Mouse (Mus musculus): Measurements from ENCODE around the gene Atp13a3.
"Not testable (repeated sequence)": the region's sequence is repeated elsewhere in the genome, so short reads cannot be mapped to it uniquely, and the experiment has no call there.

Gene Atp13a3

DNA sequence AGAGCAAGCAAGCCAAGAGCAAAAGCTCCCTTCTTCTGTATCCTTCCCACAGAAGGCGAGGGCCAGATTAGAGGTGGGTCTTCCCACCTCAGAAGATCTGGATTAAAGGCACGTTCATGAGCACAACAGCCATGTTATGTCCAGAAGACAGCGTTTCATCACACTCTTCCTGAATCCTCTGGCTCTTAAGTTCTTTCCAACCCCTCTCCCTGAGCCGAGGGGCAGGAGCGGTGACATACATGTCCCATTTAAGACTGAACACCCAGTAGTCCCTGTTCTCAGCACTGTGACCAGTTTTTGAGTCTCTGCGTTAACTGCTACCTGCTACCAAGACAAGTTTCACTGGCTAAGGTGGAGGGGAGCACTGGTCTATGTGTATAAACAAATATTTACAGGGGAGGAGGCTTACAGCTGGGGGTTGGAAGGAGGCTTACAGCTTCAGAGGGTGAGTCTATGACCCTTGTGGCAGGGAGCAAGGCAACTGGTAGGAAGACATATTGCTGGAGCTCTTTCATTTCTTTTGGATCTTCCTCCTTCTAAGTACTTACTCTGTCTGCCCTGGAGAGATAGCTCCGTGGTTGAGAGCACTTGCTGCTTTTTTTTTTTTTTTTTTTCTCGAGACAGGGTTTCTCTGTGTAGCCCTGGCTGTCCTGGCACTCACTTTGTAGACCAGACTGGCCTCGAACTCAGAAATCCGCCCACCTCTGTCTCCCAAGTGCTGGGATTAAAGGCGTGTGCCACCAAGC is at the start of gene Atp13a3:
TSS of gene Atp13a3 (minus strand) at position 51 of the 746 bp plus-strand sequence.
- no peak for DNase-seq (ENCODE audit: low read depth, low spot score)

DNA sequence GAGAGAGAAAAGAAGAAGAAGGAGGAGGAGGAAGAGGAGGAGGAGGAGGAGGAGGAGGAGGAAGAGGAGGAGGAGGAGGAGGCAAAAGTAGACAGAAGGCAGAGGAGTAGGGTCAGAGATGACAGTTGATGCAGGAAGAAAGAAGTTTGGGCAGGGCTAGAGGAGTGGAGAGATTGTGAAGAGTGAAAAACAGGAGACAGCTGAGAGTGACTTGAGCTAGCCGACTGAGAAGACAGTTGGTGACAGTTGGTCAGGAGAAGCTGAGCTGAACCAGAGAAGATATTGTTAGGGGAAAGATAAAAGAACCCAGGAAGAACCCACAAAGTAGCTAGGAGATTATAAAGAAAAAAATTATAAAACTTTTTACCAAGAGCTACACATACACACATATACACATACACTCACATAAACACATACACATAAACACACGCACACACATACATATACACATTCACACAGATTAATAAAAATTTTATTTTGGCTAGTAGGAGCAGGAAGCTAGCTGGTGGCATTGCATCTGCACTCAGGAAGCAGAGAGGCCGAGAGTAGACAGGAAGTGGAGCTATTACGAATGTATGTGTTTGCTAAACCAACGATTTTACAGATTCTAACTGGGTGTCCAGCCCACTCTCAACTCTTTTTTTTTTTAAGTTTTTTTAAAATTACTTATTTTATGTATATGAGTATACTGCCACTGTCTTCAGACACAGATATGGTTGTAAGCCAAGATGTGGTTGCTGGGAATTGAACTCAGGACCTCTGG is 47.6 kb upstream of the Atp13a3 start:
- DNase-seq (ENCODE audit: low read depth, low spot score): no peak

DNA sequence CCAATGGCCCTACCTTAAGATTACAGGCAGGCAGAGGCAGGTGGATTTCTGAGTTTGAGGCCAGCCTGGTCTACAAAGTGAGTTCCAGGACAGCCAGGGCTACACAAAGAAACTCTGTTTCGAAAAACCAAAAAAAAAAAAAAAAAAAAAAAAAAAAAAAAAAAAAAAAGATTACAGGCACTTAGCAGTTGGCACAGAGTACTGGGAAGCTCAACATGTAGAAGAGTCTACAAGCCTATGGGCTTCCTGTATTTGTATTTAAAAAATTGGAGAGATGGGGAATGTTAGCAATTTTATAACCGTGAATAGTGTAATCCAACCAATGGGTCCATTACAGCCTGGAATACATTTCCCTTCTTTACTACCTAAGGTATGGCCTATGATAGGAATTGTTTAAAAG is 45.4 kb upstream of the Atp13a3 start:
- not testable (repeated sequence) for DNase-seq (ENCODE audit: low read depth, low spot score)

DNA sequence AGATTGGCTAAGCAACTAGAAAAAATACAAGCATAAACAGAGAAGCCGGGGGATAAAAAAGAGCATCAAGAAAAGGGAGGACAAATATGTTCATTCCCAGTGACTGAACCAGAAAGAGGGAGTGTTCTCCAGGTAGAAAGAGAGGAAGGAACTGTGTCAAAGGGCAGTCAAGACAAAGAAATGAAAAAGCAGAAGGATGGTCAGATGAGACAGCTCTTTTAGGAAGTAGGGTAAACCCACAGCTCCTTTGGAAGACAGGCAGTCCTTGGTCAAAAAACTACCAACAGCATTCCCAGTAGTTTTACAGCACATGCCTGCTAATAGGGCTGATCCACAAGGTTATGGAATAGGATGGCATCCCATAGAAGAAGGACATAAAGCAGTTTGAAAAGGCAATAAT is 43.2 kb upstream of the Atp13a3 start:
- DNase-seq (ENCODE audit: low read depth, low spot score): no peak

DNA sequence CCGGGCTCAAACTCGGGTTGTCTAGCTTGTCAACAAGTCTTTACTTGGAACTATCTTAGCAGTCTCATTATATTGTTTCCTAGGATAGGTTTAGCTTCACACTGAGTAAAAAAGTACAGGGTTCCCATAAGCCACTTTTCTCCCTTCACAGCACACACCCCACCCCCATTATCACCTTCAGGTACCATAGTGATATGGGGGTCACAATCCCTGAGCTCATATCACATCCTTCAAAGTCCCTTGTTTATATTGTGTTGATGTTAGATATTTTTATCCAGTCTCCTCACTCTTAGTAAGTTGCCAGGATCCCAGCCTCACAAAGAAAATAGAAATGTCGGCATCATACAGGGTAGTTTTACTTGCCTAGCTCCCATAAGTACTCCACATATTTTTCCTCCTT is 42.4 kb upstream of the Atp13a3 start:
- DNase-seq (ENCODE audit: low read depth, low spot score): no peak

DNA sequence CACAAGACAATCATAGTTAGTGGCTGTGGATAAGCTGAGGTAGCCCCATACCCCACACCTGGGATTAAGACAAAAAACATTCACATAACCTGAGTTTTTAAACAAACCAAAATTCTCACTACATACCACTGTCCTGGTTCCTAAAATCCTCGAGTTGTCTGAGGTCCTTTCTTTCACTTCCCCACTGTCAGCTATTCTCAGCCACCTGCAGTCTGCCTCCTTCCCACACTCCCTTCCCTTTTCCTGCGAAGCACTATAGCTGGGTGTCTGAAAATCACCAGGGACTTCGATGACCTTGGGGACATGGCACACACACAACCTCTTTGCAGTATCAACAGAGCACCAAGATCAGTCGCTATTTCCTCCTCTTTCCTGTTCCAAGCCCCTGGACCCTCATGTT is 41.9 kb upstream of the Atp13a3 start:
- DNase-seq (ENCODE audit: low read depth, low spot score): no peak

DNA sequence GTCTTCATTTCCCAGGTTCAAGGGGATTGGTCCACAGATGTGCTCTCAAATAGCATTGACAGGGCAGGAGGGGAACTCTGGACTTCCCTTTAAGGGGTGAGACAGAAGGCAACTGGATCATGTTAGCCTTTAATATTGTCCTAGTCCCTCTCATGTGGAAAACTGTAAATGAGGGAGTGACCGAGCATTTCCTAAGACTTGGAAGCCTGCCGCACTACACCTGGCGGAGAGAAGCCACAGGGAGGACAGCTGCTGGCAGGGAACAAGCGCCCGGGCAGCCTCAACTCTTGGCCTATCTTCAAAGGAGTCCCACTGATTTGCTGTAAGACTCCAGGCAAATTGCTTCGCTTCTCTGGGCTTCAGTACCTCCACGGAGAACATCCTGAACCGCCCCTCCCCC is 37.6 kb upstream of the Atp13a3 start:
- DNase-seq (ENCODE audit: low read depth, low spot score): no peak

DNA sequence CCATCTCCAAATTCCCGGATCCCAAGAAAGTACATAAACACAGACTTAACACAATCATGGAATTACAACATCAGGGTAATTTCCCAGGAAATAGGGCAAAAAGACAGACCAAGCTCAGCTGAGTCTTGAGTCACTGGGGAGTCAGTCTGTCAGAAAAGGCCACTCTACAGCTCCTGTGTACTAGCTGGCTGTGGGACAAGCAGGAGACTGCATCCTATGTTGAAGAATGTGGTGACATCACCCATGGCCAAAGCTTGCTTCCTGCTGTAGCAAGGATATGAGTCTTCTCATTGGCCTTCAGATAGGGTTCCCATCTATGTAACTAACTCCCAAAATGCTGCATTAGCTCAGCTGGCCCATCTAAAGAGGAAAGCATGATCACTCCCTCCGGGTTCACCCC is 36.7 kb upstream of the Atp13a3 start:
- no peak for DNase-seq (ENCODE audit: low read depth, low spot score)

DNA sequence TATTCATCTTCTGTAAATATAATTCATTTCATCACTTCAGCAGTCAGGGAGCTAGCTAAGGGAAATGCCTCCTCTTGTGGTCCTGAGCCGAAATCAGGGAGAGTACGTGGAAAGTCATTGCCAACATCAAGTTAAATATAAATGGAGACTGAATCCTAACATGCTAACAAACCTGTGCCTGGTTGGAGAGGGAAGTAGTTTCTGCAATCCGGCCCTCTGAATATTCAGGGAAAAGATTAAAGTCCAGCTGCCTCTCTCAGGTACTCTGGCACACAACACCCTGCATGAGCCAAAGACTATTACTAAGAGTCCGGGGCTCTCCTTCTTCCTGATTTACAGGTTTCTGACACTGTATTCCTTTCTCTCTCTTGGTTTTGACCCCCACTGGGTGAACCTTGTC is 35.6 kb upstream of the Atp13a3 start:
- no peak for DNase-seq (ENCODE audit: low read depth, low spot score)

DNA sequence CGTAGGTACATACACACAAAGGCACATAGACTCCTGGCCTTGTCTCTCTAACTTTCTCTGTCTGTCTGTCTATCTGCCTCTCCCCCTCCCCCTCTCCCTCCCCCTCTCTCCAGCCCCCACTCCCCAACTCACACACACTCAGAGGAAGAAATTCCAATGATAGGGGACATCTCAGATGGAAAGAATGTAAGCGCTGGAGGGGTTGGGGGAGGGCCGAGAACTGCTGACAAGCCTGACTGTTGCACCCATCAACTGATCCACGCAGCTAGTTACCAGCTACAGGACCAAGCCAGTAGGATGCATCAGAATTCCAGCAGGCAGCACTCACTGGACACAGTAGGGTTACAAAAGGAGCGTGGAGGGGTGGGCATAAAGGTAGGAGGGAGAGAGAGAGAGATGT is 34.1 kb upstream of the Atp13a3 start:
- no peak for DNase-seq (ENCODE audit: low read depth, low spot score)

DNA sequence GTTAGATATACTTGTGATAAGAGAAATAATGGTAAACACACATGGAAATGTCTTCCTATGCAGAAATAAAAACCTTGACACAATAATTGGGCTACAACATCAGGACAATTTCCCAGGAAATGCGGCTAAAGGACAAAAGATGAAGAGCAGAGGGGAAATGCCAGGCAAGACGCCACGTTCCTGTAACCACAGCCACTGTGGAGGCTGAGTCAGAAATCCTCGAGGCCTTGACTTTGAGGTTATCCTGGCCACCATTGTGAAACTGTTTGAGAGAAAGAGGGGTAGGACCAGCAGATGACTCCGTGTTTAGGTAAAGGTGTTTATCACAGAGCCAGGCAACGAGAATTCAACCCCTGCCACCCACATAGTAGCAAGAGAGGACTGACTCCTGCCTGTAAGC is 33.6 kb upstream of the Atp13a3 start:
- no peak for DNase-seq (ENCODE audit: low read depth, low spot score)

DNA sequence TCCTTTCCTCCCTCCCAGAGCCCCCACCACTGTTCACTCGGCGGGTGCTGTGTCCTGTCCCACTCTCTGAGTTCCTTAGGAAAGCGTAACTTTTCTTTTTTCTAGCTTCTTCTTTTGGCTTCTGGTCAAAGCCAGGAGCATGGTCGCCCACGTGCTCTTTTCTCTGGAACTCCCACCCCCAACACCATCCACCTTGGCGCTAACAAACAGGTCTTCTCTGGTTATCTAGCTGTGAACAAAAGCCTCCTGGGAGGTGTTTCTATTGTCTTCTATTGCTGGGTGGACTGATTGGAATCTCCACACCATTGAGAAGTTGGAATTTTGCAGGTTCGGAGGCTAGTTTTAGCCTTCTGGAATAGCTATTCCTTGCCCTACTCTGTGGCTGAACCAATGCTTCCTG is 30.5 kb upstream of the Atp13a3 start:
- DNase-seq (ENCODE audit: low read depth, low spot score): no peak

DNA sequence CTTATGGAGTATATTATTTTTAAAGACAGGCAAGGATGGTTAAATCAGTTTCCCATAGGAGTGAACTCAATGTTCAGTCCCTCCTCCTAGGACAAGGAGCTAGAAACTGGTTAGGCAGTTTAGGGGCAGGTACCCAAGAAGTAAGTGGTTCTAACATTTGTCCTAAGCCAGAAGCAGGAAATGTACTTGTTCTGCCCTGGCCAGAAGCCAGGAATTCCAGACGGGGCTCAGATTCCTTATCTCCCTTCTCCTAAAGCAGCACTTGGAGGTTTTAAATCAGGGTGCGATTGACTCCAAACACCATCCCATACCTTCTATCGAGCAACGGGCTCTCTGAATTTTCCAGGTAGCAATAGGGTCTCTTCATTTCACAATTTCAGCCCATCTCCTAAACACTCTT is 29.6 kb upstream of the Atp13a3 start:
- DNase-seq (ENCODE audit: low read depth, low spot score): no peak

DNA sequence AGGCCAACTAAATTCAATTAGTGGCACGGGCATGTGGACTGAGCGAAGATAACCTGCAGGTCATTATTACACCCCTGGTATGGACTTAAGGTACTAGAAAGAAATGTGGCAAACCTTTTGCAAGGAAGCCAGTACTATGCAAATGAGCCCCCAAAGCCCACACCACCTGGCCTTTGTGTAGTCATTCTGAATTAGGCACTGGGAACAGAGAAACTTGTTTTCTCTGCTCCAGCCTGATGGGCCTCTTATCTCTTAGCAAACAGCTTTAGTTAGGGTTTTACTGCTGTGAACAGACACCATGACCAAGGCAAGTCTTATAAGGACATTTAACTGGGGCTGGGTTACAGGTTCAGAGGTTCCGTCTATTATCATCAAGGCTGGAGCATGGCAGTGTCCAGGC is 27.4 kb upstream of the Atp13a3 start:
- DNase-seq (ENCODE audit: low read depth, low spot score): no peak

DNA sequence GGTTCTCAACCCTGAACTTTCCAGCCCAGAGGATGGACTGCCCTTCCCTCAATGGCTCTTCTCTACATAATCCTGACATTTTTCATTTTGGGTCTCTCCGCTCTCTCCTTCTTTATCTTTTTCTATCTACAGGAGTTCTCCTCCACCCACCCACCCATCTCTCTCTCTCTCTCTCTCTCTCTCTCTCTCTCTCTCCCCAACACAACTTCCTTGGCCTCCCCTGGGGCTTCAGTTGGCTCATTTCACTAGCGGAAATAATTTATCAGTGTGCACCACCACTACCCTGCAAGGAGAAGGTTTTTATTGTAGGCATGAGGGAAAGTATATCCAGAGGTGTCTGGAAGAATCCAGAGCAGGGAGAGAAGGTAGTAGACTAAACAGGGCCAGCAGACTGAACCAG is 26.3 kb upstream of the Atp13a3 start:
- DNase-seq (ENCODE audit: low read depth, low spot score): no peak

DNA sequence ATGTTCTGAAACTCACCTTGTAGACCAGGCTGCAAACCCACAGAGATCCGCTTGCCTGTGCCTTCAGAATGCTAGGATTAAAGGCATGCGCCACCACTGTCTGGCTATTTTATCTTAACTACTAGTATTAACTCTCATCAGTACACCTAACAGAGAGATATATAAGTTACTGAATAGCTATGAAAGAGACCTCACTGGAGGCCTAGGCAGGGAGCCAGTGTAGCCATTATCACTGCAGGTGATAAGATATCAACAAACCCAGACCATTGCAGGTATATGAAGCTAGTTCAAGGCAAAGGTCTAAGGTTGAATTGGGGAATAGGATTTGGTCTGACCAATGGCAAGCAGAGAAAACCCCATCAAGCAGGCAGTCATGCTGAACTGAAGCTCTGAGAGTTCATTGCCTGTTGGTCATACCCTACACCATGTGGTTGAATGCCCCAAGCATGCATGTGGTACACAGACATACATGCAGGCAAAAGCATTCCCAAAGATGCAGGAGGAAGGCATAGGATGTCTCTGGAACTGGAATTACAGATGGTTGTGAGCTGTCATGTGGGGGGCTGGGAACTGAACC is 24.8 kb upstream of the Atp13a3 start:
- no peak for DNase-seq (ENCODE audit: low read depth, low spot score)

DNA sequence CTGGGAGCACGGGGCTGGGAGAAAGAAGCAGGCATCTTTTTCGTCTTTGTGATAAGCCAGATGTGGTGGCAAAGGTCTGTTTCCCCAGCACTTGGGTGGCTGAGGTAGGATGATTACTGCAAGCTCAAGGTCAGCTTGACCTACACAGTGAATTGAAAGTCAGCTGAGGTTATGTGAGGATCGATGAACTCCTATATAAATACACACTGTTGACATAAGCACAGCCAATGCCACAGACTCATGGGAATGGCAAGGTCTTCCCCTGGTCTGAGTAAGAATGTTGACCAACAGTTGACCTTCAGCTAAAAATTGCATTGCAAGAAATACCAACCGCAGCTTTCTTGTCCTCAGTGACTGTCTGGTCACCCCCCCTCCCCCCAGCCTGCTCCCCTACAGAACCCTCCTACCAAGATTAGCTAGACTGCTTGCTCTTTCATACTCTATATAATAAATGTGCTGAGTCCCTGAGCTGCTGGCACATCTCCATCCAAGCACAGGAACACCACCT is 23.0 kb upstream of the Atp13a3 start:
- no peak for DNase-seq (ENCODE audit: low read depth, low spot score)

DNA sequence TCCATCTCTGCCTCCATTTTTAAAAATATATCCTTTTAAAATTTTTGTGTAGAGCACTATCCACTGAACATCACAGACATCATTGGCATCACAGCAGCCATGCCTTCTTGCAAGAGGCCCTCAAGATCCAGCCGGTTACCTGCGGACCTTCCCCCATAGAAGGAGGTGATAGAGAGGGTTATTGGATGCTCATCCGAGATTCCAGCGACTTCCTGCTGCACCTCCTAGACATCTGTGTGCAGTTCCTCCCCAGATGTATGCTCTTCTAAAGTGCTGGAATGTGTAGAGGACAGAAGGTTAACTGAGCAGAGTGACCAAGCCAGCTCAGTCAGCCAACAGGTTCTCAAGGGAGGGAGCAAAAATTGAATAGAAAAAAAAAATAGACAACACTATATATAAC is 21.7 kb upstream of the Atp13a3 start:
- no peak for DNase-seq (ENCODE audit: low read depth, low spot score)

DNA sequence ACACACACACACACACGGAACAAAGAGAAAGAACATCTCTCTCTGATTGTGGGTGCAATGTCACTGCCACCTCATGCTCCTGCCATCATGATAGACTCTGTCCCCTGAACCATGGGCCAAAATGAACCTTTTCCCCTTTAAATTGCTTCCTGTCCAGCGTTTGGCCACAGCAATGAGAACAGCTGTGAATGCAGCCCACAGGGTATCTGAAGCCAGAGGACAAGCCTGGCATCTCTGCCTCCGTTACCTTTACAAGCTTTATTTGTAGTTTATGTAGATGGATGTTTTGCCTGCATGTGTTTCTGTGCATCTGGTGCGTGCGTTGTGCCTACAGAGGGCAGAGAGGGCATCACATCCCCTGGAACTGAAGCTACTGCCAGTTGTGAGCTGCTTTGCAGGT is 21.2 kb upstream of the Atp13a3 start:
- no peak for DNase-seq (ENCODE audit: low read depth, low spot score)

DNA sequence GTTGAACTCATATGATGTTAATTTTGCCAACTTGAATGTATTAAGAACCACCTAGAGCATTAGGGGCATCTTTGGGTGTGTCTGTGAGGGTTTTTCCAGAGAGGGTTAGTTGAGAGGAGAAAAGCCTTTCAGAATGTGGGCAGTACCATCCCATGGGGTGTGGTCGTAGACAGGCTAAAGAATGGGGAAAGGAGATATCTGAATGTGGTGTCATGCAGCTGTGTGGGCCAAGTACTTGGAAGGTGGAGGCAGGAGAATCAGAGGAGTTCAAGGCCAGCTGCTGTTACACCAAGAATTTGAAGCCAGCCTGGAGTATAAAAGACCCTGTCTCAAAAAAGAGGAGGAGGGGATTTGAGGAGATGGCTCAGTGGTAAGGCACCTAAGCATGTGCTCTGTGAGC is 20.2 kb upstream of the Atp13a3 start:
- DNase-seq (ENCODE audit: low read depth, low spot score): peak; percentile 12

DNA sequence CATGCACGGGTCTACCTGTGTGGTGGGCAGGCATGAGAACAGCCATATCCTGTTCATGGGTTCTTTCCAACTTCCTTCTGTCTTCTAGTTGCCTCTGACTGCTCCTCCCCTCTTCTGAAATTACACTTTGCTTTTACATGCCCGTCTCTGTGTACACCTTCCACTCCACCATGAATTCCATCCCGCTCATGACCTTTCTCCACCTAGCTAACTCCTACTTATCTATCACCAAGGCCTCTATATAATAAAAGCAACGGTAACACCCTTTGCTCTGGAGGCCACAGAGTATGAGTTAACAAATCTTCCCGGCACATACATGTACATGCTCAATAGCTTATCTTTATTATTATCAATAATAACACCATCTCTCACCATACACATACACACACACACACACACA is 18.3 kb upstream of the Atp13a3 start:
- no peak for DNase-seq (ENCODE audit: low read depth, low spot score)

DNA sequence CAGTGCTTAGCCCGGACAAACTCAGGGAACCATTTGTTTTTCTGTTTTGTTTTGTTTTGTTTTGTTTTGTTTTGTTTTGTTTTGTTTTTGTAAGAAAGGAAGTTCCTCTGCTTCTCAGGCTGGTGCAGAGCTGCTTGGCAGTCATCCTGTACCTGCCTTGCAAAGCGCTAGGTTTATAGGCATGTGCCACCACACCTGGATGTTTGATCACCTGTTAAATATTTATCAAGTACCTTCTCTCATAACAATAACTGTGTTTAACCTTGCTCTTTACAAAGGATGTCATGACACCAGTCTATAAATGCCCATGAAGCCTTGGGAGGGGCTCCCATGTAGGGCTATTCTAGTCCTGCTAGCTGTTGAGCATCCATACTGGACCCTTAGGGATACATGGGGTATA is 10.9 kb upstream of the Atp13a3 start:
- no peak for DNase-seq (ENCODE audit: low read depth, low spot score)

DNA sequence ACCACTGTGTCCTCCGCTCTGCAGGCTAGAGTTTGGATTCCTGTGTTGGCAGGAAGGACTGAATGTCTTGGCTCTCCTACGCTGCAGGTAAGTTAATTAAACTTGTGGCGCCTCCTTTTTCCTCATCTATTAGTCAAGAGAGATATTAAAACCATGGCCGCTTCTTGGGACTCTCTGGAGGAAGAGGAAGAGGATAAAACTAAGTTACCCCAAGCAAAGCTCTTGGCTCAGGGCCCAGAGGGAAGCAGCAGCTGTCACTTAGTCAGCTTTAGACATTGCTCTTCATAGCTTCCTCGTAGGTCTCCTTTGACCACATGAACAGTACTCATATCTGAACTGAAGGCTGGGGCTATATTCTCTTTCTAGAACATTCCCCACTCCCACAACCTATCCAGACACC is 10.5 kb upstream of the Atp13a3 start:
- no peak for DNase-seq (ENCODE audit: low read depth, low spot score)
